Mouse (Mus musculus) lung, embryonic 15.5 days (tissue): ENCODE results near the gene Btbd17. TPM values are rescaled to one million over a fixed set of nuclear protein-coding genes. Genes with fewer than 3 reads are reported as not detected.
A peak's percentile ranks its signal among the peaks of the same experiment; 100 is the strongest.

Experiments used
- ATAC-seq: fragments of 200-750 bp; cut with Nextera tagmentation; 2 replicates; pipeline ENCODE4 v1.8.0; 2017; ENCODE audit warnings: moderate number of reproducible peaks, borderline replicate concordance; ENCODE audit not compliant: low FRiP score, low TSS enrichment; ENCODE audit errors: extremely low read depth
- H3K27ac ChIP-seq: fragments of 300-500 bp; sonication (generic); 2 replicates; pipeline ENCODE4 v1.5.1; 2015; ENCODE audit warnings: moderate library complexity, mild to moderate bottlenecking, inconsistent platforms
- H3K27me3 ChIP-seq: fragments of 300-500 bp; sonication (generic); 2 replicates; pipeline ENCODE4 v1.6.1; 2015; ENCODE audit warnings: inconsistent platforms
- H3K36me3 ChIP-seq: fragments of 300-500 bp; sonication (generic); 2 replicates; pipeline ENCODE4 v1.6.1; 2015; ENCODE audit warnings: inconsistent platforms
- H3K4me1 ChIP-seq: fragments of 300-500 bp; sonication (generic); 2 replicates; pipeline ENCODE4 v1.6.1; 2015; ENCODE audit warnings: inconsistent platforms
- H3K4me2 ChIP-seq: fragments of 300-500 bp; sonication (generic); 2 replicates; pipeline ENCODE4 v1.6.1; 2015; ENCODE audit warnings: inconsistent platforms, mild to moderate bottlenecking, moderate library complexity
- H3K4me3 ChIP-seq: fragments of 300-500 bp; sonication (generic); 2 replicates; pipeline ENCODE4 v1.5.1; 2015; ENCODE audit warnings: mild to moderate bottlenecking, inconsistent platforms
- H3K9ac ChIP-seq: fragments of 300-500 bp; sonication (generic); 2 replicates; pipeline ENCODE4 v1.6.1; 2015; ENCODE audit warnings: inconsistent platforms
- H3K9me3 ChIP-seq: fragments of 300-500 bp; sonication (generic); 2 replicates; pipeline ENCODE4 v1.6.1; 2016; ENCODE audit warnings: inconsistent platforms
- whole genome bisulfite sequencing: fragments of 180-500 bp; shearing (Covaris S2); methylation state at CpG from one replicate; pipeline ENCODE4 v1.1.7; 2015; 5-methylcytosine and 5-hydroxymethylcytosine counted together
- polyA plus RNA-seq: library from polyadenylated mRNA; unstranded; fragments of >200 nt; fragmentation: Nextera tagmentation; extraction: Ambion mirVana; gene quantifications from 2 replicates; pipeline ENCODE4 v1.2.1, GENCODE M21; 2015

The Btbd17 gene
- polyA plus RNA-seq, 1 experiment from 2014 or later = 0.71 TPM

- Histone ChIP-seq H3K4me3 (no peak within 1 kb of the TSS), H3K9me3 (no peaks in the 10 kb centered on the region), H3K4me1 (peaks cover 24% of the 10 kb centered on the region), H3K4me2 (no peak within 1 kb of the TSS), H3K36me3 (no peaks in the 10 kb centered on the region), H3K27me3 (peaks cover 7% of the 10 kb centered on the region), H3K27ac (no peak within 1 kb of the TSS), H3K9ac (no peak within 1 kb of the TSS)
- WGBS = 90% methylated on average over 3 of the region's 3 CpGs
- ATAC-seq = no peak
These were observed 2.9 kb upstream of the Btbd17 start, which contains the start of gene Gpr142 for GRCm38 (mm10) chr11:114798624-114799023. TSS of gene Gpr142 (plus strand) at chr11:114798924.

- WGBS = 60% methylated on average over 3 of the region's 3 CpGs
- no peaks in the 10 kb centered on the region for H3K9me3 ChIP-seq
- no peak for ATAC-seq
These were observed 2.2 kb upstream of the Btbd17 start for GRCm38 (mm10) chr11:114797981-114798380.

GRCm38 (mm10) chr11:114797176-114797575 is 1.4 kb upstream of the Btbd17 start:
- H3K4me3 ChIP-seq = no peak overlapping the region
- H3K27ac ChIP-seq = no peak overlapping the region
- no peak overlapping the region for H3K9ac ChIP-seq
- no peaks in the 10 kb centered on the region for H3K9me3 ChIP-seq
- peaks cover 17% of the 10 kb centered on the region for H3K4me1 ChIP-seq
- no peak overlapping the region for H3K4me2 ChIP-seq
- no peak for ATAC-seq
- 84% methylated on average over 7 of the region's 7 CpGs for WGBS
- H3K27me3 ChIP-seq = peaks cover 22% of the 10 kb centered on the region
- no peaks in the 10 kb centered on the region for H3K36me3 ChIP-seq

More at GRCm38 (mm10) chr11:114797981-114798380, 2.2 kb upstream of the Btbd17 start:
- Histone ChIP-seq H3K4me2 (no peak overlapping the region), H3K27me3 (peaks cover 14% of the 10 kb centered on the region), H3K4me3 (no peak overlapping the region), H3K36me3 (no peaks in the 10 kb centered on the region), H3K9ac (no peak overlapping the region), H3K4me1 (peaks cover 21% of the 10 kb centered on the region), H3K27ac (no peak overlapping the region)

GRCm38 (mm10) chr11:114795231-114795746 is 456 bp downstream of the Btbd17 start:
- peak; percentile 74; the same call in 1 of the 2 replicates for ATAC-seq
- H3K4me1 ChIP-seq = peaks cover 27% of the 10 kb centered on the region
- peak overlapping the region; percentile 36 for H3K4me3 ChIP-seq
- H3K9me3 ChIP-seq = no peaks in the 10 kb centered on the region
- H3K9ac ChIP-seq = no peak overlapping the region
- no peaks in the 10 kb centered on the region for H3K36me3 ChIP-seq
- H3K4me2 ChIP-seq = peak overlapping the region; percentile 67
- H3K27me3 ChIP-seq = peaks cover 40% of the 10 kb centered on the region
- 0% methylated on average over 7 of the region's 7 CpGs for WGBS
- H3K27ac ChIP-seq = no peak overlapping the region

- Histone ChIP-seq H3K9ac (no peak overlapping the region), H3K36me3 (no peaks in the 10 kb centered on the region), H3K27ac (no peak overlapping the region), H3K4me3 (no peak overlapping the region), H3K4me1 (peaks cover 27% of the 10 kb centered on the region), H3K4me2 (no peak overlapping the region; the same call in 1 of the 2 replicates), H3K27me3 (peaks cover 46% of the 10 kb centered on the region), H3K9me3 (no peaks in the 10 kb centered on the region)
- 59% methylated on average over 4 of the region's 4 CpGs for WGBS
- ATAC-seq = no peak
These were observed 1.1 kb downstream of the Btbd17 start for GRCm38 (mm10) chr11:114794691-114795090.

- H3K36me3 ChIP-seq = no peaks in the 10 kb centered on the region
- no peak overlapping the region for H3K27ac ChIP-seq
- no peak overlapping the region for H3K4me2 ChIP-seq
- peaks cover 31% of the 10 kb centered on the region for H3K4me1 ChIP-seq
- no peak overlapping the region for H3K9ac ChIP-seq
- H3K27me3 ChIP-seq = peaks cover 53% of the 10 kb centered on the region
- no peak overlapping the region for H3K4me3 ChIP-seq
- no peak for ATAC-seq
- 59% methylated on average over 19 of the region's 19 CpGs for WGBS
- no peaks in the 10 kb centered on the region for H3K9me3 ChIP-seq
These were observed 1.7 kb downstream of the Btbd17 start for GRCm38 (mm10) chr11:114793868-114794545.

GRCm38 (mm10) chr11:114792931-114793494 is 2.7 kb downstream of the Btbd17 start:
- Histone ChIP-seq H3K36me3 (no peaks in the 10 kb centered on the region), H3K27ac (no peak overlapping the region), H3K4me1 (peaks cover 31% of the 10 kb centered on the region), H3K4me2 (no peak overlapping the region), H3K9me3 (no peaks in the 10 kb centered on the region), H3K4me3 (no peak overlapping the region), H3K9ac (no peak overlapping the region), H3K27me3 (peaks cover 63% of the 10 kb centered on the region)
- 44% methylated on average over 5 of the region's 5 CpGs for WGBS
- no peak for ATAC-seq

GRCm38 (mm10) chr11:114791891-114792411 is 3.8 kb downstream of the Btbd17 start:
- under 1% methylated on average over 59 of the region's 59 CpGs for WGBS
- Histone ChIP-seq H3K9ac (0 out of 2 replicates have a peak overlapping the region, but pooled peaks have one; percentile 10), H3K9me3 (no peaks in the 10 kb centered on the region)

GRCm38 (mm10) chr11:114791351-114791889 is 4.3 kb downstream of the Btbd17 start:
- Histone ChIP-seq H3K36me3 (no peaks in the 10 kb centered on the region), H3K4me1 (peaks cover 33% of the 10 kb centered on the region), H3K4me3 (peak overlapping the region; percentile 42), H3K27ac (no peak overlapping the region), H3K9me3 (no peaks in the 10 kb centered on the region), H3K9ac (0 out of 2 replicates have a peak overlapping the region, but pooled peaks have one; percentile 10), H3K27me3 (peaks cover 78% of the 10 kb centered on the region), H3K4me2 (peak overlapping the region; percentile 87)
- ATAC-seq = no peak
- 2% methylated on average over 50 of the region's 50 CpGs for WGBS

More at GRCm38 (mm10) chr11:114791891-114792411, 3.8 kb downstream of the Btbd17 start:
- Histone ChIP-seq H3K4me1 (peaks cover 31% of the 10 kb centered on the region), H3K27me3 (peaks cover 73% of the 10 kb centered on the region), H3K27ac (no peak overlapping the region), H3K36me3 (no peaks in the 10 kb centered on the region), H3K4me3 (peak overlapping the region; percentile 42), H3K4me2 (peak overlapping the region; percentile 87)
- ATAC-seq = no peak

- Histone ChIP-seq H3K9ac (no peak overlapping the region), H3K4me2 (no peak overlapping the region), H3K27me3 (peaks cover 84% of the 10 kb centered on the region), H3K9me3 (no peaks in the 10 kb centered on the region), H3K4me1 (peaks cover 34% of the 10 kb centered on the region), H3K4me3 (no peak overlapping the region; the same call in 1 of the 2 replicates), H3K36me3 (no peaks in the 10 kb centered on the region), H3K27ac (no peak overlapping the region)
- ATAC-seq = no peak
- WGBS = 24% methylated on average over 4 of the region's 4 CpGs
These were observed 4.9 kb downstream of the Btbd17 start for GRCm38 (mm10) chr11:114790841-114791240.

GRCm38 (mm10) chr11:114790171-114790570 is 5.6 kb downstream of the Btbd17 start:
- H3K4me2 ChIP-seq = no peak overlapping the region
- no peaks in the 10 kb centered on the region for H3K9me3 ChIP-seq
- H3K36me3 ChIP-seq = no peaks in the 10 kb centered on the region
- 67% methylated on average over 12 of the region's 12 CpGs for WGBS
- ATAC-seq = no peak
- peaks cover 28% of the 10 kb centered on the region for H3K4me1 ChIP-seq
- H3K4me3 ChIP-seq = no peak overlapping the region
- peaks cover 91% of the 10 kb centered on the region for H3K27me3 ChIP-seq
- H3K9ac ChIP-seq = no peak overlapping the region
- H3K27ac ChIP-seq = no peak overlapping the region
